Mouse (Mus musculus) left cerebral cortex, postnatal 25 days (tissue): Measurements from ENCODE around the gene Rin3. TPM values are rescaled to one million over a fixed set of nuclear protein-coding genes. Genes with fewer than 3 reads are reported as not detected.

Experiments used
- DNase-seq, 2 experiments: peaks; one replicate each; pipeline ENCODE4 v3.0.0; 2022; ENCODE audit warnings: low spot score in 2 of 2, mixed read lengths in 1 of 2
- intact Hi-C: fragments of 180-260 bp; cut with DNase I; formaldehyde crosslinking; loops from one replicate; pipeline ENCODE4 v1.15.1; 2025
- total RNA-seq, 2 experiments: library from RNA; stranded (reverse); gene quantifications; 2 replicates each; pipeline ENCODE4 v1.2.3; 2021

Rin3 gene
- total RNA-seq, 2 experiments from 2014 or later = 2.7 to 3.1 TPM

DNA sequence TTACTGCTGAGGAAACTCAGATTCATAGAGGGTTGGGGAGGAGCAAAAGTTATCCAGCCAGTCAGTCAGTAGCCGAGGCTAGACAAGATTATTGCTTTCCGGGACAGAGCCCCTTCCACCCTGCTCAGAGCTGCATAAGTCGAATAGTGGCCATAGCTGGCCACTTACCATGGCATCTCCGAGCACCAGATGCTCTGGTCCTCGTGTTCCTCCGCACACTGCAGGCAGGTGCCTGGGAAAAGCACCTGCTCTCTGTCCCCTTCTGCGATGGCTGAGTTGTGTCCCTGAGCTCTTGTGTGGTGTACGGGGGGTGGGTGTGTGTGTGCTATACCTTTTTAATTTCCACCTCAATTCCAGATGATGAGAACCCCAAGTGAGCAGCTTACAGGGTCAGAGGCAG lies 12.8 kb downstream of the Rin3 start:
- intact Hi-C loops = no loop called here
- no peak for DNase-seq

DNA sequence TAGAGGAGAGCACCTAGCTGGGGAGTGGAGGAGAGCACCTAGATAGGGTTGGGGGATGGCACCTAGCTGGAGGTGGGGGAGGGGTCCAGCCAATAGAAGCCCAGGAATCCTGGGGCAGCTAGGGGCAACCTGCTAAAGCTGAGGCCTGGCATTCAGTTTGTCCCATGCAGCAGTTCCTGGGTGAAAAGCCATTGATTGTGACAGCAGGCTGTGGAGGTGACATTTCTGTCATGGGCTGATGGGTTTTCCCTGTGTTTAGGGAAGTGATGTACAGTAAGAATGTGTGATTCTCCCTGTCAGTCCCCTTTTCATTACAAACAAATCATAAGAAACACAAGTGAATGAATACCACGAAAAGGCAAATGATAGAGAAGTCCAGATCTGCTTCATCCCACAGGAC lies 13.5 kb downstream of the Rin3 start:
- no peak for DNase-seq
- intact Hi-C loops = no loop called here

DNA sequence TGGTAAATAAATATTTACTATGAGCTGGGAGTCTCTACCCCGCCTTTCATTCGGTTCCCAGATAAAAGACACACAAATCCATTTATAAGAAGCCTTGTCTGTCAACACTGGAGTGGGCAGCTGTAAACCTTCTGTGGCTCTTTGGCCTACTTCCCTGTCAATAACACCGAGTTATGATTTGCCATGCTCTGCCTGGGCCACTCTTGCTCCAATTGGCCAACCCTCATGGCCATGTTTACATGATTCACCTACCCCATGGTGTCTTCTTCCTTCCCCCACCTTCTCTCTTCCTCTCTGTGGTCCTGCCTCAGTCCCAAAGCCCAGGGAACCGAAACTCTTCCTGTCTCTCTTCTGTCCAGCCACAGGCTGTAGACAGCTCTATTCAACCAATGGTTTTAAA lies 14.1 kb downstream of the Rin3 start:
- intact Hi-C loops = no loop called here
- DNase-seq = no peak

DNA sequence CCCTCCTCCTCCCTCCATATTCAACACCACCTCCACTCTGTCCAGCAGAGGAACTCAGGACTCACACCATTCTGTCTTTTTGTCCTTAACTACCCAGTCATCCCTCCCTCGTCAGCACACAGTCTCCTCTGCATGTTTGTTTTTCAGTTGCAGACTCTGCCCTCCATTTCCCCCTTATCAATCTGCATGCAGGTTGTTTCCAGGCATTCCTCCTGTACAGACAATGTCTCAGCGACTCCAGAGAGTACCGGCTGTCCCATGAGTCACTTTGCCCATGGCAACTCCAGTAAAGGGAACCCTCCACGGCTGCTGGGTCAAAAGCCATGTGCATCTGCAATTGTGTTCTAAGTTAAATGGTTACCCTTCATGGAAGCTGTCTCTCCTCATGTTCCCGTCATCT lies 16.4 kb downstream of the Rin3 start:
- no peak for DNase-seq
- intact Hi-C loops = no loop called here

DNA sequence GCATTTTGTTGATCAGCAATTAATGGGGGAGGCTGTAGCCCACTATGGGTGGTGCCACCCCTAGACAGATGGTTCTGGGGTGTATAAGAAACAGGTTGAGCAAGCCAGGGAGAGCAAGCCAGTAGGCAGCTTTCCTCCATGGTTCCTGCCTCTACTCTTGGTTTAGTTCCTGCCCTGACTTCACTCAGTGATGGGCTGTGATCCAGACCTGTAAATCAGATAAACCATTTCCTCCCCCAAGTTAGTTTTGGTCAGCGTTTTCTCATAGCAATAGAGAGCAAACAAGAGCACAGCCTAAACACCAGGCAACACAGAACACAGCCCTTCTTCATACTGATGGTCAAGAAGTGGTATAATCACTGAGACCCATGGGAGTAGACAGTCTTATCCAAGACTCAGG lies 18.7 kb downstream of the Rin3 start:
- DNase-seq = no peak
- intact Hi-C loops = no loop called here

DNA sequence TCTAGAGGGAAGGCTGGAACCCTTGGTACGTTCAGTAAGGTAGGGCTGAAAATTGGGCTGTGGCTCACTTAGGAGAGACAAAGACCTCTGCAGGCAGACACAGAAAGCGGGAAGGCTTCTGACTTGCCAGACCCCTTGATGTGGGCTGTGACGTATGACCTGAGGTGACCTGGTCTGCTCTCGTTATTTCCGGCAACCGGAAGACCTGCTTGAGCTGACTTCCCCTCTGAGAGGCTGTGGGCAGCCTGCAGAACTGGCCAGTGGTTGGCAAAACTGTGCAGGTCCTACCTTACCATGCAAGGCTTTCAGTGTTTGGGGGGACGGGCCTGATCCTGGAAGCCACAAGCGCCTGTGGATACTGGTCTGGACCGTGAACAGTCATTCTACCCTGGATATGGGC lies 19.5 kb downstream of the Rin3 start:
- intact Hi-C loops = no loop called here
- no peak for DNase-seq

DNA sequence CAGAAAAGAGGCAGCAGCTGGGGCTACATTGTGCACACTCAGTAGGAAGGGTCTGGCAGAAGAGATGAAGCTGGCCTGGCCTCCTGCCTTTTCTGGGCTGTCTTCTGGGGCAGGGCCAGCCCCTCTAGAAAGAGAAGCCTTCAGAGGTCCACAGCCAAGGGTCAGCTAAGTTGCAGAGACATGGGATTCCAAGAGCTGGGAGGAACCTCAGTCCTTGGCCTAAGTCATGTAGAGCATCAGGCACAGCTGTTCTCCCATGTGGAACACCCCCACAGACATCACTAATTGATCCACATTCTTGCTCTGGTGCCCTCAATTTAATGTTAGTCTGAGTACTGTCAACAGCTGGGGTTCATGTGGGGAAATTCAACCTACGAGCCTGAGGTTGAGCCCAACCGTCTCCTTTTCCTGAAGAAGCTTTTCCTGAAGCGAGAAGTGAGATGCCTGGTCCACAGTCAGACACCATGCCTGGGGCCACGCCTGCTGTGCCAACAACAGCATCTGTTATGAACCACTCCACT lies 20.0 kb downstream of the Rin3 start:
- DNase-seq = no peak

DNA sequence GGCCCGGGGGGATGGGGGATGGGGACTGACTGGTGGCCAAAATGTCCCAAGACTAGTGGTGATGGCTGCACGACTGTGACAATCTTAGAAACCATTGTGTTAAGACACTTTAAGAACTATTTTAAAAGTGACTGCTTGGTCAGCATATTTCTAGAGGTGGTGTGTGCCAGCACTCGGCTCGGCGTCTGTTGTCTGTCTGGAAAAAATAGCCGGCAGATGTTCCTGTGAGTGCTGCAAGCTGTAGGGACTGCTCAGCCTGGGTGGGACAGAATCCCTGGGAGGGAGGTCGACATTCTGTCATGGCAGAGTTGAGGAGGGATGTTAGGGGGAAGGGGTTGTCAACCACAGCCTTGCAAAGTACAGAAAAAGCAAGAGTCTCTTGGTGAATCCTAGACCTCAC lies 21.0 kb downstream of the Rin3 start:
- peak in 1 of 2 experiments; percentile 65 for DNase-seq
- intact Hi-C loops = loop anchor here (2.0 kb wide), 1 partner anchor 113 kb away; no protein-coding TSS in a partner anchor

More for the DNA sequence above, 20.0 kb downstream of the Rin3 start:
- intact Hi-C loops = no loop called here

DNA sequence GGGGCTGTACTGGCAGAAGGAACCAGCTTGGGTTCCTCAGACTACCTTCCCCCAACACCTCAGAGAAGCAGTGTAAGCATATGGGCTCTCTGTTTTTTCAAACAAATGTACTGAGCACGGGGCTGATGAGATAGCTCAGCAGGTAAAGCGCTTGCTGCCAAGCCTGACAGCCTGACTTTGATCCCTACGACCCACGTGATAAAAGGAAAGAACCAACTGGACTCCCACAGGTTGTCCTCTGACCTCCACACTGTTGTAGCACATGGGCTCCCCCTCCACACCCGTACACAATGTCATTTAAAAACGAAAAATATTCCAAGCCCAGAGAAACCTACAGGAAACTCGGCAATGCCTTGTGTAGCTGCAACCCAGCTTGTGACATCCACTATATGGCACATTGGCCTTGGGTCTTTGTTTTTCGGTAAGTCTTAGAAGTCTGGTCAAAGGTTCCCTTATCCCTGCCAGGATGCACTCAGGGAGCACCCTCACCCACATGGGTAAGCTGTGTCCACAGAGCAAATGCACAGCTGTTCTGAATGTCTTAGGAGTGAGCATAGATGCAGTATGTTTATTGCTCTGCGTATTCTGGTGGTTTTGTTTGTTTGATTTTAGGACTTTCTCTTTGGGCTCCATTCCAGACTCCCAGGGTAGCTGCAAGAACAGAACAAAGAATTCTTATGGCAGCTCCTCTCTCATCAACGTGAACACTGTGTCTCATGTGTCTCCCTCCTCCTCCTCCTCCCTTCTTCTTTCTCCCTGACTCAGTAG lies 22.4 kb downstream of the Rin3 start:
- DNase-seq = no peak
- intact Hi-C loops = loop anchor here (2.0 kb wide), 1 partner anchor 114 kb away; no protein-coding TSS in a partner anchor

DNA sequence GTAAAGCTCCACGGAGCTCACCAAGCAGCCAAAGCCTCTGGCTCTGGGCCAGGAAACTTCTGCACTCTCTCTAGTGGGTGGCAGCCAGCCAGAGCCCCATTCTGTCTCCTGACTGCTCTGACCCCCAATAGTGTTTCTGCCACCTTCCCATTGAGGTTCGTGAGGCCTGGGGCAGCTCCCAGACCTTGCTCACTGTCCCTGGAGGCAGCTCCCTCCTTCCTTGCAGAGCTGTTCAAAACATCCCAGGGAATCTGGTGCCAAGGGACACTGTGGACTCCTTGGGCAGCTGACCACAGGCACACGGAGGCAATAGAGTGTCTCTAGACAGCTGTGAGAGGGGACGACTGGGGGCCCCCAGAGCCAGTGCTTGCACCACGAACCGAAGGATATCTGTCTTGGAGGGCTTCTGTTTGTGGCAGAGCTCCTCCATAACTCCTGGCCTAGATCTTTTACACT lies 25.2 kb downstream of the Rin3 start:
- intact Hi-C loops = no loop called here
- peak in 1 of 2 experiments; percentile 28 for DNase-seq

DNA sequence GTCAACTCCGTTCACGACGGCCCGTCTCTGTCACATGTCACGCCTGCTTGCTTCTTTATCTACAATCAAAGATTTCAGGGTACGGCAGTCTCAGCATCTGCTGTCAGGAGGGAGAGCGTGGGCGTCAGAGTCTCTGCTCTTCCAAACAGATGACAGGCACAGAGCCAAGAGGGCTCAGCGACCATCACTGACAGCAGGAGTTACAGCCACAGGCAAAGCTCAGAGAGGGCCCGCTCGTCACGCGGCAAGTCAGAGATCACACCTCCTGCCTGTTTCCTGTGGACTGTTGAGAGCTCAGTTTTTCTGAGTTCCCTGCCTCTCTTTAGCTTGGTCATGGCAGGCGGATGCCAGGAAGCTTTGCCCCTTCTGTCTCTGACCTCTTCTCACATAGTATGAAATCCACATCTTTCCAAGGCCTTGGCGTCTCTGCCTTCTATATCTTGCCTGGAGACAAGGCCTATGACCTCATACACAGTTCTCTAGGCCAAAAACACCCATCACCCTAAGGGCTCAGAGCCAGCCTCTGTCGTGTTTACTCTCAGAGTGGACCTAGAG lies 25.7 kb downstream of the Rin3 start:
- intact Hi-C loops = no loop called here
- peak; percentile 73 to 81 for DNase-seq

DNA sequence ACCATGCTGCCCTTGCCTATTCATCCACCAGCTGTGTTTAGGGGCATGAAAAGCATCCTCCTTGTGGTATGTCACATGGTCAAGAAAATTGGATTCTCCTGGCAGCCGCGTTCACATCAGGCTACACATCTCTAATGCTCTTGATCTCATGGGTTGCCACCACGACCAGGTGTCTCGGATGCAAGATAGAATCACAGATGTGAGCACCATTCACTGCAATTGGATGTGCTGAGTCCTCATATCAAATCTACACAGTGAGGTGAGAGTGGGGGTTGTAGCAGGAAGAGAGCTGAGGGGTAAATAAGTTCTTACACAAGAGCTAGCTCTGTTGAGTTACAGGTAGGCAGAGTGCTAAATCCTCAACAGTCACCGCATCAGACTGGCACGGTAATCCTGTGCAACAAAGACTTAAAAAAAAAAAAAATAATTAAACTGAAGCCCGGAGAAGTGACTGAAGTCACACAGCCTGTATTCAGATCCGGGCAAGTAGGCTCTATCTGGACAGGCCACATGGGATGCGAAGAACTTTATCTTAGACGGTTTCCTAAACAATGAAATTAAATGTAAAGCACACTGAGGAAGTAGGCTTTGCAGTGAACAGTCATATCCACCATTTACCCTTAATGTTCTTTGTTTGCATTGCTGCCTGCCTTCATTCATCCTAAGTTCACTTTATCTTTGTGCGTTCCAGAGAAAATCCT lies 26.4 kb downstream of the Rin3 start:
- intact Hi-C loops = no loop called here
- no peak for DNase-seq

DNA sequence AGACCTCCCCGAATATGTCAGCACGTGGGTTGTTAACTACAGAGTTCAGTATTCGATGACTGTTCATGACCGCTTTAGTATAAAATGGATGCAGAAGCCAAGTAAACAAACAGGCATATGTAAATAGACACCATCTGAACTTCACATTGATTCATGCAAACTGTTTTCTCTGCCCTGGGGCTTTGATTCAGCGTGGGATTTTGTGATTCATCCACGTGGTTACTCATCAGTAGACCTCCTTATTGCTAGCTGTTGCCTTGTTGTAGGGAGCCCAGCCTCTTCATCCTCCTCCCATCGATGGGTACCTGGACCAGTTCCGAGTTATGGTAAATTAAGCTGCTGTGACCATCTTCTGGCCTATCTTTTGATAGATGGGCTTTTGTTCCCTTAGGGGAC lies 26.9 kb downstream of the Rin3 start:
- intact Hi-C loops = no loop called here
- DNase-seq = no peak

DNA sequence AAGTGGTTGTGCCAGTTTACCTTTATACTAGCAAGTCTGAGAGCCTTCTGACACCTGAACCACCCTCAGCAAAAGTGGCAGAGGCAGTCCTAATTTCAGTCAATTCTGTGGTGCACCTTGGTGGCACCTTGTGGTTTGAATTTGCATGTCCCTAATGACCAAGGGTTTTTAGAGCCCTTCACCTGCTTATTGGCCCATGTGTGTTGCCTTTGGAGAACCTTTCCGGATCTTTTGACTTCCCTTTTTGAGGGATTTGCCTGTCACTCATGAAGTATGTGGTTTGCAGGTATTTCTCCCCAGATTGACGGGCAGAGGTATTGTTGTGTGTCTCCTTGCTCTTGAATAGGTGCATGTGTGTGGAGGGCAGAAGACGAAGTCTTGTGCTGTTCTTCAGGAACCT lies 27.4 kb downstream of the Rin3 start:
- DNase-seq = no peak
- intact Hi-C loops = no loop called here

DNA sequence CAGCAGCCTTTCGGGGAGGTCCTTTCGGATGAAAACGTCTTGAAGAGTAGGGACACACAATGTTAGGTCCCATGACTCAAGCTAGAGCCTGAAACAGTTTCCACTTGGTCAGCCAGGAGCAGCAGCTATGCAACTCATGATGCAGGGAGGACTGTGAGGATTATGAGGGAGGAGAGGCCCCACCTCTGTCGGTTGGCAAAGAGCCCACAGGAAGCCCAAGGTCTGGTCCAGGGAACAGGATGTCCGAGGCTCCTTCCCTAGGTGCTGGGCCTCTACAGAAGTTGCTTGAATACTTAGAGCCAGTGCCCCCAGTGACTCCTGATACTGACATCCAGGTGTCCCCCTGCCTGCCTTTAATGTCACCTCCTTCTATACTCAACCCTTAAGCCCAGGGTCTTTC lies 28.6 kb downstream of the Rin3 start:
- no peak for DNase-seq
- intact Hi-C loops = no loop called here

DNA sequence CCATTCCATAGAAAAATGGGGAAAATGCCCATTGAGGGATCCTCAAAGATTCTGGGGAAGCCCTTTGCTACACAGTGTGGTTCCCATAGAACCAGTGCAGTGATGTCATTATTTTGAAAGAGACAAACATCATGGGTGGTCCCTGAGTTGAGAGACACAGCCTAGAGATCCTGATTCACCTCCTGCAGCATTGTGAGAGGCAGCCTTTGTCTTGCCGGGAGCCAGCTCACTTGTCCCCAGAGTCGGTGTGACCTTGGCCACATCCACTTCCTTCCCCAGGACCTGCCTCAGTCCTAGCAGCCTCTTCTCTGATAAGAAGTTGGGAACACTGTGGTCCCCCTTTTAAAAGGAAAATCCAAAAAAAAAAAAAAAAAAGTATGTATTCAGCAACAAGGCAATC lies 36.3 kb downstream of the Rin3 start:
- intact Hi-C loops = no loop called here
- DNase-seq = no peak

DNA sequence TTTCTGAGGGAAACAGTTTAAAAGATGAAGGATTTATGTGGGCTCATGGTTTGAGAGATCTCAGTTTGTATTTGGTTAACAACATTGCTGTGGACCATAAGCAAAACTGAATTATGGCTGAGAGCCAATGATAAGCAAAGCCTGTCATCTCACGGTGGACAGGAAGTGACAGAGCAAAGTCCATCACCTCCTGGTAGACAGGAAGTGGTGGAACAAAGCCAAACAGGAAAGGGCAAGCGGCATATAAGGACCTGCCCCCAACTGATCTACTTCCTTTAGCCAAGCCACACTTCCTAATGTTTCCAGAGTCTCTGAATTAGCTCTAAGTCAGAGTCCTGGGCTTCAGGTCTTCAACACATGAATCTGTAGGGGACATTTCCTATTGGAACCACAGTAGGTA lies 37.1 kb downstream of the Rin3 start:
- intact Hi-C loops = no loop called here
- no peak for DNase-seq

DNA sequence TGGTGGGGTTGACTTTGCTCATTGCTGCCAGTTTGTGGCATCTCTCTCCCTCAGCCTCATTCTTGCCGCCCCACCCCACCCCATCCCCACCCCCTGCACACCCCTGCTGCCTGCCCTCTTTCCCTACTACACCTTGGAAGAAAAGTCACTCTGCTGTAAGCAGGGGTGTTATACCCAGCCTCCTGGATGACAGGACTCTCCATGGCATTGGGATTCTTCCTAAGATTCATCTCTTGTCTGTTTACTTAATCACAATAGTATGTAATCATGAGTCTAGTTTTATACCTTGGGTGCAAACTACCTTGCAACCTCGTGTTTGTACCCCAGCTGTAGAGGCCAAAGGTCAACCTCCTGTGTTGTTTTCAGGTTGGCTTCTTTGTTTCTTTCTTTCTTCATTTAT lies 37.5 kb downstream of the Rin3 start:
- no peak for DNase-seq
- intact Hi-C loops = no loop called here

DNA sequence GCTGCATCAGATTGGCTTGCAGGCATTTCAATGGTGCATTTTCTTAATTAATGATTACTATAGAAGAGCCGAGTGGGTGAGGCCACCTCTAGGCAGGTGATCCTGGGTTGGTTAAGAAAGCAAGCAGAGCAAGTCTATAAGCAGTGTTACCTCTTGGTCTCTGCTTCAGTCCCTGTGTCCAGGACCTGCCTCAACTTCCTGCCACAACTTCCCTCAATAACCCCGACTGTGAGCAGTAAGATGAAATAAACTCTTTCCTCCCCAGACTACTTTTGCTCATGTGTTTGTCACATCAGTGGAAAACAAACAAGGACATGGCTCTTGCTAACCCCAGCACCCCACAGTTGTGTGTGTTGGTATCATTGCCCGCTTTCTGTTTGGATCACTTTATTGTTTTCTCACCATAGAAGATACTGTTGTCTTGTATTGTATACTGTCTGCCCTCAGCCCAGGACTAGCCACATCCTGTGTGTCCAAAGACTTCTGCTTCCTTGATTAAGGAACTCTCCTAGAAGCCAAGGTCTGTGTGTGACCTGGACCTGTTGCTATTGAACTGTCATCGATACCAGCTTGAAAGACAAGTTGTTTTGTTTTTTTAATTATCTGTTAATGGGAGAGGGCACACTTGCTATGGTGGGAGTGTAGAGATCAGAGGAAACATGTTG lies 38.3 kb downstream of the Rin3 start:
- intact Hi-C loops = no loop called here
- no peak for DNase-seq

DNA sequence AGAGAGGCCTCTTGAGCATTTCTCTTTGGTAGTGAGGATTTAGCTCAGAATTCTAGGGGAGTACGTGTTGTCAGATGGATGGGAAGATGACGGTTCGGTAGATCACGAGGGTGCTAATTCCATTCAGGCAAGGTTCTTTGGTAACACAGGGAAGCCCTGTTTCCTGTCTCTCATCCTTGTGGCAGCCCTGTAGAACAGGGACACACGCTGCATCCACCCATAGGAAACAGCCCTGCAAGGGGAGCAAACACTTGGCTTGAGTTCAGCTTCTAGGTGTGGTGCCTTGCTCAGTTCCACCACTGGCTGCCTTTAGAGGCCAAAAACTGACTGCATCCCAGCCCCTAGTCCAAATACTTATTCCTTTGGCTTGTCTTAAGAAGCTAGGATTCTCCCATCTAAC lies 39.0 kb downstream of the Rin3 start:
- intact Hi-C loops = no loop called here

More for the DNA sequence above, 39.0 kb downstream of the Rin3 start:
- DNase-seq = no peak
